Mouse (Mus musculus) hindbrain, embryonic 12.5 days (tissue): Measurements from ENCODE around the gene Rad51b. TPM values are rescaled to one million over a fixed set of nuclear protein-coding genes. Genes with fewer than 3 reads are reported as not detected.

Source experiments
- ATAC-seq: fragments of 200-750 bp; cut with Nextera tagmentation; 2 replicates; pipeline ENCODE4 v1.8.0; 2017; ENCODE audit warnings: moderate TSS enrichment; ENCODE audit not compliant: low FRiP score
- H3K27ac ChIP-seq: fragments of 300-500 bp; sonication (generic); 2 replicates; pipeline ENCODE4 v1.5.1; 2016; ENCODE audit warnings: mild to moderate bottlenecking
- H3K27me3 ChIP-seq: fragments of 300-500 bp; sonication (generic); 2 replicates; pipeline ENCODE4 v1.6.1; 2016; ENCODE audit warnings: mild to moderate bottlenecking
- H3K36me3 ChIP-seq: fragments of 300-500 bp; sonication (generic); 2 replicates; pipeline ENCODE4 v1.6.1; 2016; ENCODE audit warnings: mild to moderate bottlenecking
- H3K4me1 ChIP-seq: fragments of 300-500 bp; sonication (generic); 2 replicates; pipeline ENCODE4 v1.6.1; 2016
- H3K4me2 ChIP-seq: fragments of 300-500 bp; sonication (generic); replicated peaks from 2 replicates; pipeline ENCODE4 v1.6.1; 2016; ENCODE audit warnings: mild to moderate bottlenecking
- H3K4me3 ChIP-seq: fragments of 300-500 bp; sonication (generic); 2 replicates; pipeline ENCODE4 v1.5.1; 2016; ENCODE audit warnings: mild to moderate bottlenecking
- H3K9ac ChIP-seq: fragments of 300-500 bp; sonication (generic); 2 replicates; pipeline ENCODE4 v1.6.1; 2016; ENCODE audit warnings: mild to moderate bottlenecking, moderate library complexity
- H3K9me3 ChIP-seq: fragments of 300-500 bp; sonication (generic); replicated peaks from 2 replicates; pipeline ENCODE4 v1.6.1; 2016; ENCODE audit warnings: mild to moderate bottlenecking
- WGBS: fragments of 180-500 bp; shearing (Covaris S2); methylation state at CpG from one replicate; pipeline ENCODE4 v1.1.7; 2016; 5-methylcytosine and 5-hydroxymethylcytosine counted together
- polyA plus RNA-seq: library from polyadenylated mRNA; unstranded; fragments of >200 nt; fragmentation: Nextera tagmentation; extraction: Ambion mirVana; gene quantifications from 2 replicates; pipeline ENCODE4 v1.2.1, GENCODE M21; 2016

The Rad51b gene
- polyA plus RNA-seq, 1 experiment from 2014 or later: 5.2 TPM

GRCm38 (mm10) chr12:79679251-79679901 lies 382.3 kb downstream of the Rad51b start:
- ATAC-seq: no peak
- Histone ChIP-seq H3K4me1 (peaks cover 27% of the 10 kb centered on the region), H3K9ac (no peak overlapping the region), H3K9me3 (no peaks in the 10 kb centered on the region), H3K27me3 (no peaks in the 10 kb centered on the region), H3K27ac (peak overlapping the region; percentile 70; the same call in 1 of the 2 replicates), H3K4me2 (no peak overlapping the region), H3K4me3 (no peak overlapping the region), H3K36me3 (no peaks in the 10 kb centered on the region)
- 76% methylated on average over 11 of the region's 11 CpGs for WGBS

GRCm38 (mm10) chr12:79679941-79680697 lies 383.0 kb downstream of the Rad51b start:
- H3K27ac ChIP-seq: peak overlapping the region; percentile 70
- no peak for ATAC-seq
- H3K4me1 ChIP-seq: peaks cover 22% of the 10 kb centered on the region
- H3K36me3 ChIP-seq: no peaks in the 10 kb centered on the region
- H3K4me2 ChIP-seq: no peak overlapping the region
- no peaks in the 10 kb centered on the region for H3K27me3 ChIP-seq
- no peaks in the 10 kb centered on the region for H3K9me3 ChIP-seq
- no peak overlapping the region for H3K9ac ChIP-seq
- 64% methylated on average over 9 of the region's 9 CpGs for WGBS
- no peak overlapping the region for H3K4me3 ChIP-seq

GRCm38 (mm10) chr12:79680698-79681072 lies 383.6 kb downstream of the Rad51b start:
- H3K36me3 ChIP-seq: no peaks in the 10 kb centered on the region
- H3K9ac ChIP-seq: no peak overlapping the region
- no peak for ATAC-seq
- WGBS: 44% methylated on average over 3 of the region's 3 CpGs
- H3K27me3 ChIP-seq: no peaks in the 10 kb centered on the region
- H3K9me3 ChIP-seq: no peaks in the 10 kb centered on the region
- H3K4me1 ChIP-seq: peaks cover 21% of the 10 kb centered on the region
- peak overlapping the region; percentile 70 for H3K27ac ChIP-seq
- H3K4me2 ChIP-seq: no peak overlapping the region
- H3K4me3 ChIP-seq: no peak overlapping the region

DNA sequence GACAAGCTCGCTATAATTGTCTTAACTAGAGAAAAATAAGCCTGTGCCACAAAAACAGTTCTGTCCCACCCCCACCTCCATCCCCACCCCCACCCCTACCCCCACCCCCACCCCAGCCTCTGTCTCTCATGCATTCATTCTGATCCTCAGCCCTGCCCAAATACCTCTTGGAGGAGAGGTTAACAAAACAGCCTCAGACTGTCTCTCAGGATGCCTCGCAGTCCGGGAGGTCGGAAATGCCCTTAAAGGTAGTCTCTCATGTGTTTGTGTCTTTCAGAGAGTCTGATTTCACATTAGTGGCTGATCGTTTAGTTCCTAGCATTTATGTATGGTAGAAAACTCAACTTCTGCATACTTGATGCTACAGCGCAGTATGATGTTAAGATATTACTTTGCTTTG lies 384.5 kb downstream of the Rad51b start:
- 66% methylated on average over 6 of the region's 6 CpGs for WGBS

GRCm38 (mm10) chr12:79683350-79683749 lies 386.3 kb downstream of the Rad51b start:
- Histone ChIP-seq H3K4me1 (peaks cover 29% of the 10 kb centered on the region), H3K36me3 (no peaks in the 10 kb centered on the region), H3K4me2 (no peak overlapping the region), H3K27ac (no peak overlapping the region), H3K9ac (no peak overlapping the region), H3K27me3 (no peaks in the 10 kb centered on the region), H3K4me3 (no peak overlapping the region), H3K9me3 (no peaks in the 10 kb centered on the region)
- WGBS: 54% methylated on average over 3 of the region's 3 CpGs
- no peak for ATAC-seq

More for the DNA sequence above, 384.5 kb downstream of the Rad51b start:
- Histone ChIP-seq H3K36me3 (no peaks in the 10 kb centered on the region), H3K4me2 (no peak overlapping the region), H3K27ac (no peak overlapping the region), H3K9me3 (no peaks in the 10 kb centered on the region), H3K4me1 (peaks cover 21% of the 10 kb centered on the region), H3K27me3 (no peaks in the 10 kb centered on the region), H3K9ac (no peak overlapping the region), H3K4me3 (no peak overlapping the region)
- no peak for ATAC-seq

DNA sequence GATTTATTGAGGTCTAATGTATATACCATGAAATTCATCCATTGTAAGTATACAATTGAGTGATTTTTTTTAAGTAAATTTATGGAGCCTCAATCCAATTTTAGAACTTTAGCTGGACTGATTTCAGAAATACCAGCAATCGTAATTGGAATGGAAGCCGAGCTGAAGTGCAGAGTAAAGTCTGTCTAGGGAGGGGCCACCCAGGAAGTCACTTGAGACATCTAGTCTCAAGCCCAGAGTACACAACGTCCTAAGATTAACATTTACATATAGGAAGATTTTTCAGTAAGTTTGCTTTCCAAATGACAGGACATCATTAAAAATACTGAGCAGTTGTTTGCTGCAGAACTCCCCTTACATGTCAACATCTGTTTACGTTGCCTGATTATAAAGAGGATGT lies 386.7 kb downstream of the Rad51b start:
- Histone ChIP-seq H3K9me3 (no peaks in the 10 kb centered on the region), H3K9ac (no peak overlapping the region), H3K4me3 (no peak overlapping the region), H3K4me1 (peaks cover 29% of the 10 kb centered on the region), H3K4me2 (no peak overlapping the region), H3K36me3 (no peaks in the 10 kb centered on the region), H3K27me3 (no peaks in the 10 kb centered on the region), H3K27ac (no peak overlapping the region)
- 71% methylated on average over 4 of the region's 4 CpGs for WGBS
- no peak for ATAC-seq

GRCm38 (mm10) chr12:79684338-79684737 lies 387.3 kb downstream of the Rad51b start:
- no peak overlapping the region for H3K9ac ChIP-seq
- 86% methylated on average over 2 of the region's 2 CpGs for WGBS
- no peak for ATAC-seq
- peaks cover 29% of the 10 kb centered on the region for H3K4me1 ChIP-seq
- H3K4me2 ChIP-seq: no peak overlapping the region
- H3K9me3 ChIP-seq: no peaks in the 10 kb centered on the region
- H3K4me3 ChIP-seq: no peak overlapping the region
- no peaks in the 10 kb centered on the region for H3K27me3 ChIP-seq
- no peaks in the 10 kb centered on the region for H3K36me3 ChIP-seq
- no peak overlapping the region for H3K27ac ChIP-seq

- H3K4me1 ChIP-seq: peaks cover 16% of the 10 kb centered on the region
- peak overlapping the region; percentile 30 for H3K27ac ChIP-seq
- no peaks in the 10 kb centered on the region for H3K36me3 ChIP-seq
- no peak for ATAC-seq
- H3K4me3 ChIP-seq: no peak overlapping the region
- H3K27me3 ChIP-seq: no peaks in the 10 kb centered on the region
- H3K9me3 ChIP-seq: no peaks in the 10 kb centered on the region
- no peak overlapping the region for H3K4me2 ChIP-seq
- H3K9ac ChIP-seq: no peak overlapping the region
- WGBS: 48% methylated on average over 9 of the region's 9 CpGs
These were observed 389.7 kb downstream of the Rad51b start for GRCm38 (mm10) chr12:79686594-79687325.

GRCm38 (mm10) chr12:79687683-79688386 lies 390.8 kb downstream of the Rad51b start:
- no peak for ATAC-seq
- no peak overlapping the region for H3K27ac ChIP-seq
- 72% methylated on average over 7 of the region's 7 CpGs for WGBS

GRCm38 (mm10) chr12:79689299-79689698 lies 392.2 kb downstream of the Rad51b start:
- no peak for ATAC-seq
- no peak overlapping the region for H3K4me2 ChIP-seq
- no peak overlapping the region for H3K27ac ChIP-seq
- WGBS: 70% methylated on average over 8 of the region's 8 CpGs
- H3K9me3 ChIP-seq: no peaks in the 10 kb centered on the region
- no peak overlapping the region for H3K4me3 ChIP-seq
- no peak overlapping the region for H3K9ac ChIP-seq
- peaks cover 14% of the 10 kb centered on the region for H3K4me1 ChIP-seq
- no peaks in the 10 kb centered on the region for H3K27me3 ChIP-seq
- no peaks in the 10 kb centered on the region for H3K36me3 ChIP-seq

More at GRCm38 (mm10) chr12:79687683-79688386, 390.8 kb downstream of the Rad51b start:
- Histone ChIP-seq H3K4me2 (no peak overlapping the region), H3K36me3 (no peaks in the 10 kb centered on the region), H3K4me3 (no peak overlapping the region), H3K9me3 (no peaks in the 10 kb centered on the region), H3K4me1 (peaks cover 16% of the 10 kb centered on the region), H3K27me3 (no peaks in the 10 kb centered on the region), H3K9ac (no peak overlapping the region)

DNA sequence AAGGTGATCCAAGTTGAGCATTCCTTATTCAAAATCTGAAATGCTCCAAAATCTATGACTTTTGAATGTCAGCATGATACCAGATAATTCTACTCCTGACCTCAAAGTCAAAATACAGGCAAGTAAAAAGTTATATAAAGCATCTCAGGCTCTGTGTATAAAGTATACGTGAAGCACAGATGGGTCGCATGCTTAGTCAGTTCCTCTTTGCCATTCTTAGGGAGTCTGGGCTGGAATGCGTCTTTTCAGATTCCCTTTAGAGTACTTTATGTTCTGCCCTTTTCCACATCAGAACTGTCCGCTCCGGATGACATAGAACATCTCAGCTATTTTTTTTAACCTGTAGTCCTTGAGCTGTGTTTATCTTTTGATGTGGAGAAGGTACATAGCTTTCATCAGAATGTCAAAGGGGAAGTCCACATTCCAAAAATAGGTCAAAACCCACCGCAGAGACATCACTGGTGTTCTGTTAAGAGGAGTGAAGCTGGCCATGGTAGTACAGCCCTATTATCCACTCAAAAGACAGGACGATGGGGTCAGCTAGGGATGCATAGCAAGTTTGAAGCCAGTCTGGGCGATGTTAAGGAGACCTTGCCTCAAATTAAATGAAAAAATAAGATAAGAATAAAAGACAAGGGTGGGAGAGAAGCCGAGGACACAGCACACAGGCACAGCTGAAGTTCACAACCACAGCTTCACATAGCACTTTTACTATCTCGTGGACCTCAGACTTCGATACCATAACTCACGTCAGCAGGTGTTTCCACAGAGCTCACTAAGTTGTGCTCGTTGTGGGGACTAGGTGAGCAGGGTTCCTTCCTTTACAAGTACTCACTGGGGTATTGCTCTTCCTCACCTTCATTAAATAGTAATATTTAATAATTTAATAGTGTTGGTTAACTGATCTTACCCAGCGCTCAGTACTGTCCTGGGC lies 395.1 kb downstream of the Rad51b start:
- ATAC-seq: no peak
- WGBS: 91% methylated on average over 14 of the region's 14 CpGs
- no peak overlapping the region for H3K27ac ChIP-seq
- H3K27me3 ChIP-seq: no peaks in the 10 kb centered on the region
- no peak overlapping the region for H3K4me3 ChIP-seq
- H3K4me2 ChIP-seq: no peak overlapping the region
- no peak overlapping the region for H3K9ac ChIP-seq
- H3K9me3 ChIP-seq: no peaks in the 10 kb centered on the region
- no peaks in the 10 kb centered on the region for H3K36me3 ChIP-seq
- H3K4me1 ChIP-seq: peaks cover 12% of the 10 kb centered on the region
